Mouse (Mus musculus) E14TG2a.4 (cell line): ENCODE results near the gene Pkdcc.

ENCODE experiments used
- CTCF ChIP-seq: conservative IDR thresholded peaks from 2 replicates; pipeline ENCODE4 v1.5.1; 2014; ENCODE audit warnings: low read length
- NANOG ChIP-seq: IDR thresholded peaks from 2 replicates; pipeline ENCODE4 v1.6.1; 2014; ENCODE audit warnings: borderline replicate concordance, low read length, mixed read lengths

DNA sequence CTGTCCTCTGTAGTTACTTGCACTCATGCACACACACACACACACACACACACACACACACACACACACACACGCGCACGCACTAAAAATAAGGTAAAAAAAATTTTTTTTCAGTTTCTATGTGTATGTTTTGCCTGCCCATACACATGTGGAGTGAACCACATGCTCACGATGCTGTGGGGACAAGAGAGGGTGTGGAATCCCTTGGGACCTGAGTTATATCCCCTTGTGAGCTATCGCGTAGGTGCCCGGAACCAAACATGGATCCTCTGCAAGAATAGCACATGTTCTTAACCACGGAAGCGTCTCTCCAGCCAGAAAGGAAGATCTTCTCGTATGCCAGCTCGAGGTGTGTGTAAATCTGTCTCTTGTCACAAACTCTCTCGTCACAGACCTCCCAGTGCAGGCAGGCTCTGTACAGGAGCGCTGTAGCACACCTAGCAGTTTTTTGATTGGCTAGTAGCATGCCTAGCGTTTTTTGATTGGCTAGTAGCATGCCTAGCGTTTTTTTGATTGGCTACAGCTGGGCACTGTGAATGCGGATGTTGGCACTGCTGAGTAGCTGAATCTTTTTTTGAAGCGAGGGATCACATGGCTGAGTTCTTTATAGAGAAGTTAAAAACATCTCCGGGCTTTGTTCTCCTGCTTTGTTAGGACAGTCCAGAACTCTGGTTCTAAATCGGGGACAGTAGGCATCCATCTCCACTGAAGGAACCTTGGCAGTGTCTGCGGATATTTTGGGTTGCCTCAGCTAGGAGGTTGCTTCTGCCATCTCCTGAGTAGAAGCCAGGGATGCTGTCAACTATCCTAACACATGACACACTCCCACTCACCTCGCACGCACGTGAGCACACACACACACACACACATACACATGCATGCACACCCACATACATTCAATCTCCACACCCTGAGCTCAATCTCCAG is 52.4 kb downstream of the Pkdcc start:
- TF ChIP-seq CTCF: no peak
- TF ChIP-seq NANOG: no peak
